Mouse (Mus musculus): ENCODE measurements around the gene Stk11. TPM values are rescaled to one million over a fixed set of nuclear protein-coding genes. Genes with fewer than 3 reads are reported as not detected.

Stk11 gene
- polyA plus RNA-seq, 1 experiment = 124 TPM

- Histone ChIP-seq H3K27ac (ENCODE audit: insufficient read depth, low read depth, low read length) (no peak overlapping the region), H3K36me3 (ENCODE audit: control insufficient read depth, insufficient read depth, low read length) (peaks cover 59% of the 10 kb centered on the region), H3K4me3 (ENCODE audit: low read depth, low read length) (no peak overlapping the region), H3K4me1 (ENCODE audit: control insufficient read depth, insufficient read depth, insufficient read length, low read length) (peaks cover 13% of the 10 kb centered on the region), H3K27me3 (ENCODE audit: control insufficient read depth, insufficient read depth, low read length) (no peaks in the 10 kb centered on the region)
- WGBS = 58% methylated on average over 9 of the region's 9 CpGs
- TF ChIP-seq CTCF (IDR thresholded peaks at IDR 0.05; ENCODE audit: extremely low read depth, insufficient read length, insufficient replicate concordance, low read depth, low read length) = no peak
- TF ChIP-seq POLR2A (IDR thresholded peaks at IDR 0.05; ENCODE audit: low read depth, low read length) = no peak
Observed at GRCm38 (mm10) chr10:80129846-80130245, 14.2 kb downstream of the Stk11 start.

- no peak overlapping the region for H3K27ac ChIP-seq (ENCODE audit: insufficient read depth, low read depth, low read length)
- H3K27me3 ChIP-seq (ENCODE audit: control insufficient read depth, insufficient read depth, low read length) = no peaks in the 10 kb centered on the region
- H3K36me3 ChIP-seq (ENCODE audit: control insufficient read depth, insufficient read depth, low read length) = peaks cover 57% of the 10 kb centered on the region
- 35% methylated on average over 18 of the region's 18 CpGs for WGBS
- TF ChIP-seq CTCF (IDR thresholded peaks at IDR 0.05; ENCODE audit: extremely low read depth, insufficient read length, insufficient replicate concordance, low read depth, low read length) (peak; percentile 9; the same call in 1 of the 2 replicates), POLR2A (IDR thresholded peaks at IDR 0.05; ENCODE audit: low read depth, low read length) (no peak)
- no peak overlapping the region for H3K4me3 ChIP-seq (ENCODE audit: low read depth, low read length)
- H3K4me1 ChIP-seq (ENCODE audit: control insufficient read depth, insufficient read depth, insufficient read length, low read length) = peaks cover 13% of the 10 kb centered on the region
Observed at GRCm38 (mm10) chr10:80130403-80131031, 14.9 kb downstream of the Stk11 start.

- peaks cover 48% of the 10 kb centered on the region for H3K36me3 ChIP-seq (ENCODE audit: control insufficient read depth, insufficient read depth, low read length)
- WGBS = 78% methylated on average over 55 of the region's 55 CpGs
- no peak overlapping the region for H3K27ac ChIP-seq (ENCODE audit: insufficient read depth, low read depth, low read length)
- no peaks in the 10 kb centered on the region for H3K27me3 ChIP-seq (ENCODE audit: control insufficient read depth, insufficient read depth, low read length)
- no peak overlapping the region for H3K4me3 ChIP-seq (ENCODE audit: low read depth, low read length)
- TF ChIP-seq POLR2A (IDR thresholded peaks at IDR 0.05; ENCODE audit: low read depth, low read length) (no peak), CTCF (IDR thresholded peaks at IDR 0.05; ENCODE audit: extremely low read depth, insufficient read length, insufficient replicate concordance, low read depth, low read length) (no peak)
- H3K4me1 ChIP-seq (ENCODE audit: control insufficient read depth, insufficient read depth, insufficient read length, low read length) = peaks cover 13% of the 10 kb centered on the region
Observed at GRCm38 (mm10) chr10:80131316-80131951, 15.8 kb downstream of the Stk11 start.

GRCm38 (mm10) chr10:80131952-80132350 lies 16.3 kb downstream of the Stk11 start:
- WGBS = 92% methylated on average over 27 of the region's 27 CpGs
- no peak for TF ChIP-seq POLR2A (IDR thresholded peaks at IDR 0.05; ENCODE audit: low read depth, low read length)
- TF ChIP-seq CTCF (IDR thresholded peaks at IDR 0.05; ENCODE audit: extremely low read depth, insufficient read length, insufficient replicate concordance, low read depth, low read length) = no peak
- H3K4me3 ChIP-seq (ENCODE audit: low read depth, low read length) = no peak overlapping the region
- H3K4me1 ChIP-seq (ENCODE audit: control insufficient read depth, insufficient read depth, insufficient read length, low read length) = peaks cover 13% of the 10 kb centered on the region
- H3K27ac ChIP-seq (ENCODE audit: insufficient read depth, low read depth, low read length) = no peak overlapping the region
- peaks cover 43% of the 10 kb centered on the region for H3K36me3 ChIP-seq (ENCODE audit: control insufficient read depth, insufficient read depth, low read length)
- H3K27me3 ChIP-seq (ENCODE audit: control insufficient read depth, insufficient read depth, low read length) = 0 out of 2 replicates have a peak, but pooled peaks cover under 1% of the 10 kb centered on the region

GRCm38 (mm10) chr10:80133226-80133849 lies 17.7 kb downstream of the Stk11 start:
- no peak overlapping the region for H3K27ac ChIP-seq (ENCODE audit: insufficient read depth, low read depth, low read length)
- peak; percentile 11; the same call in 1 of the 2 replicates for TF ChIP-seq CTCF (IDR thresholded peaks at IDR 0.05; ENCODE audit: extremely low read depth, insufficient read length, insufficient replicate concordance, low read depth, low read length)
- no peak for TF ChIP-seq POLR2A (IDR thresholded peaks at IDR 0.05; ENCODE audit: low read depth, low read length)
- no peak overlapping the region for H3K4me3 ChIP-seq (ENCODE audit: low read depth, low read length)
- H3K36me3 ChIP-seq (ENCODE audit: control insufficient read depth, insufficient read depth, low read length) = peaks cover 30% of the 10 kb centered on the region
- WGBS = 57% methylated on average over 8 of the region's 8 CpGs
- H3K4me1 ChIP-seq (ENCODE audit: control insufficient read depth, insufficient read depth, insufficient read length, low read length) = peaks cover 18% of the 10 kb centered on the region
- peaks cover 9% of the 10 kb centered on the region; the same call in 1 of the 2 replicates for H3K27me3 ChIP-seq (ENCODE audit: control insufficient read depth, insufficient read depth, low read length)

GRCm38 (mm10) chr10:80134421-80134820 lies 18.8 kb downstream of the Stk11 start:
- Histone ChIP-seq H3K27me3 (ENCODE audit: control insufficient read depth, insufficient read depth, low read length) (peaks cover 15% of the 10 kb centered on the region), H3K27ac (ENCODE audit: insufficient read depth, low read depth, low read length) (no peak overlapping the region), H3K4me3 (ENCODE audit: low read depth, low read length) (no peak overlapping the region), H3K36me3 (ENCODE audit: control insufficient read depth, insufficient read depth, low read length) (peaks cover 22% of the 10 kb centered on the region), H3K4me1 (ENCODE audit: control insufficient read depth, insufficient read depth, insufficient read length, low read length) (peaks cover 28% of the 10 kb centered on the region)
- TF ChIP-seq CTCF (IDR thresholded peaks at IDR 0.05; ENCODE audit: extremely low read depth, insufficient read length, insufficient replicate concordance, low read depth, low read length) (no peak), POLR2A (IDR thresholded peaks at IDR 0.05; ENCODE audit: low read depth, low read length) (no peak)
- WGBS = 81% methylated on average over 9 of the region's 9 CpGs

GRCm38 (mm10) chr10:80135161-80135560 lies 19.6 kb downstream of the Stk11 start:
- H3K27me3 ChIP-seq (ENCODE audit: control insufficient read depth, insufficient read depth, low read length) = peaks cover 15% of the 10 kb centered on the region
- no peak overlapping the region for H3K4me3 ChIP-seq (ENCODE audit: low read depth, low read length)
- TF ChIP-seq POLR2A (IDR thresholded peaks at IDR 0.05; ENCODE audit: low read depth, low read length) (no peak), CTCF (IDR thresholded peaks at IDR 0.05; ENCODE audit: extremely low read depth, insufficient read length, insufficient replicate concordance, low read depth, low read length) (no peak)
- peaks cover 17% of the 10 kb centered on the region for H3K36me3 ChIP-seq (ENCODE audit: control insufficient read depth, insufficient read depth, low read length)
- H3K27ac ChIP-seq (ENCODE audit: insufficient read depth, low read depth, low read length) = no peak overlapping the region
- peaks cover 25% of the 10 kb centered on the region for H3K4me1 ChIP-seq (ENCODE audit: control insufficient read depth, insufficient read depth, insufficient read length, low read length)
- WGBS = 85% methylated on average over 10 of the region's 10 CpGs
